Mouse (Mus musculus) MEL (cell line): Measurements from ENCODE around the gene Kcnab1. TPM values are rescaled to one million over a fixed set of nuclear protein-coding genes. Genes with fewer than 3 reads are reported as not detected.

Source experiments
- DNase-seq: peaks from one replicate; pipeline ENCODE4 v3.0.0; 2011; ENCODE audit warnings: low read depth, low spot score
- H3K27ac ChIP-seq: 2 replicates; pipeline ENCODE4 v1.5.1; 2012; ENCODE audit warnings: low read depth, mild to moderate bottlenecking, control low read depth, low read length, moderate library complexity; ENCODE audit not compliant: control insufficient read depth
- H3K27me3 ChIP-seq, 2 experiments: fragments of 150-350 bp in 1 of 2; sonication (generic) in 1 of 2; 2 replicates each; pipeline ENCODE4 v1.6.1; 2012; ENCODE audit warnings: low read length in 2 of 2, mild to moderate bottlenecking in 2 of 2, improper control_type of control experiment in 1 of 2, moderate library complexity in 1 of 2; ENCODE audit not compliant: insufficient read depth in 2 of 2, control insufficient read depth in 1 of 2
- H3K36me3 ChIP-seq, 2 experiments: 2 replicates each; pipeline ENCODE4 v1.6.1; 2012 to 2014; ENCODE audit warnings: low read length in 2 of 2, improper control_type of control experiment in 1 of 2, inconsistent platforms in 1 of 2, mild to moderate bottlenecking in 1 of 2; ENCODE audit not compliant: insufficient read depth in 2 of 2, control insufficient read depth in 1 of 2
- H3K4me1 ChIP-seq, 2 experiments: fragments of 150-350 bp in 1 of 2; sonication (generic) in 1 of 2; 2 replicates each; pipeline ENCODE4 v1.6.1; 2012; ENCODE audit warnings: low read length in 2 of 2, improper control_type of control experiment in 1 of 2, mild to moderate bottlenecking in 1 of 2; ENCODE audit not compliant: insufficient read depth in 2 of 2, control insufficient read depth in 1 of 2
- H3K4me3 ChIP-seq, 2 experiments: fragments of 150-350 bp in 1 of 2; sonication (generic) in 1 of 2; 2 replicates each; pipeline ENCODE4 v1.5.1; 2012; ENCODE audit warnings: low read depth in 2 of 2, low read length in 2 of 2, mild to moderate bottlenecking in 2 of 2, moderate library complexity in 2 of 2, control low read depth in 1 of 2, improper control_type of control experiment in 1 of 2; ENCODE audit not compliant: control insufficient read depth in 1 of 2, insufficient read depth in 1 of 2
- H3K79me2 ChIP-seq: 2 replicates; pipeline ENCODE4 v1.6.1; 2012; ENCODE audit warnings: mild to moderate bottlenecking, low read length, moderate library complexity; ENCODE audit not compliant: control insufficient read depth, poor library complexity, insufficient read depth
- H3K9ac ChIP-seq: 2 replicates; pipeline ENCODE4 v1.6.1; 2012; ENCODE audit warnings: low read depth, mild to moderate bottlenecking, control low read depth, low read length, moderate library complexity; ENCODE audit not compliant: control insufficient read depth, poor library complexity, severe bottlenecking
- H3K9me3 ChIP-seq: fragments of 150-350 bp; sonication (generic); replicated peaks from 2 replicates; pipeline ENCODE4 v1.6.1; 2012; ENCODE audit warnings: mild to moderate bottlenecking, low read length, improper control_type of control experiment, moderate library complexity; ENCODE audit not compliant: insufficient read depth
- BHLHE40 ChIP-seq: IDR thresholded peaks from 2 replicates; pipeline ENCODE4 v1.6.1; 2012; ENCODE audit warnings: low read depth, mild to moderate bottlenecking, inconsistent platforms, low read length, improper control_type of control experiment, borderline replicate concordance
- CTCF ChIP-seq, 3 experiments: IDR thresholded peaks in 2 of 3; conservative IDR thresholded peaks in 1 of 3; 2 replicates each; pipeline ENCODE4 v1.5.1; 2011 to 2012; ENCODE audit warnings: low read length in 3 of 3, low read depth in 2 of 3, mild to moderate bottlenecking in 2 of 3, improper control_type of control experiment in 1 of 3, inconsistent platforms in 1 of 3, mixed read lengths in 1 of 3, moderate library complexity in 1 of 3; ENCODE audit not compliant: control insufficient read depth in 1 of 3, insufficient read depth in 1 of 3, poor library complexity in 1 of 3, severe bottlenecking in 1 of 3
- GATA1 ChIP-seq: IDR thresholded peaks from 2 replicates; pipeline ENCODE4 v1.6.1; 2011; ENCODE audit warnings: low read depth, low read length, improper control_type of control experiment
- HCFC1 ChIP-seq: IDR thresholded peaks from 2 replicates; pipeline ENCODE4 v1.6.1; 2012; ENCODE audit warnings: low read depth, mild to moderate bottlenecking, inconsistent platforms, low read length, improper control_type of control experiment, moderate library complexity
- JUND ChIP-seq: IDR thresholded peaks from 2 replicates; pipeline ENCODE4 v1.6.1; 2011; ENCODE audit warnings: low read depth, mild to moderate bottlenecking, improper control_type of control experiment, low read length
- MAX ChIP-seq: IDR thresholded peaks from 2 replicates; pipeline ENCODE4 v1.6.1; 2011; ENCODE audit warnings: low read length, improper control_type of control experiment
- MEF2A ChIP-seq: IDR thresholded peaks from 2 replicates; pipeline ENCODE4 v1.6.1; 2014; ENCODE audit warnings: low read depth, mild to moderate bottlenecking, inconsistent platforms, low read length, improper control_type of control experiment; ENCODE audit not compliant: poor library complexity, insufficient replicate concordance, severe bottlenecking; ENCODE audit errors: extremely low read depth
- MXI1 ChIP-seq: IDR thresholded peaks from 2 replicates; pipeline ENCODE4 v1.6.1; 2011; ENCODE audit warnings: mild to moderate bottlenecking, low read depth, low read length, improper control_type of control experiment
- NELFE ChIP-seq: IDR thresholded peaks from 2 replicates; pipeline ENCODE4 v1.6.1; 2011; ENCODE audit warnings: low read depth, low read length, improper control_type of control experiment
- NRF1 ChIP-seq: IDR thresholded peaks from 2 replicates; pipeline ENCODE4 v1.6.1; 2014; ENCODE audit warnings: low read depth, mild to moderate bottlenecking, inconsistent platforms, low read length, improper control_type of control experiment, moderate library complexity; ENCODE audit not compliant: poor library complexity, insufficient read depth, severe bottlenecking
- POLR2AphosphoS2 ChIP-seq: IDR thresholded peaks from 2 replicates; pipeline ENCODE4 v1.6.1; 2011; ENCODE audit warnings: low read length, improper control_type of control experiment
- RCOR1 ChIP-seq: IDR thresholded peaks from 2 replicates; pipeline ENCODE4 v1.6.1; 2012; ENCODE audit warnings: low read depth, mild to moderate bottlenecking, inconsistent platforms, low read length, improper control_type of control experiment
- TCF12 ChIP-seq: IDR thresholded peaks from 2 replicates; pipeline ENCODE4 v1.6.1; 2014; ENCODE audit warnings: low read depth, mild to moderate bottlenecking, inconsistent platforms, low read length, improper control_type of control experiment, moderate library complexity
- UBTF ChIP-seq: IDR thresholded peaks from 2 replicates; pipeline ENCODE4 v1.6.1; 2012; ENCODE audit warnings: low read depth, mild to moderate bottlenecking, inconsistent platforms, low read length, improper control_type of control experiment, moderate library complexity, borderline replicate concordance; ENCODE audit not compliant: insufficient read depth
- USF1 ChIP-seq: IDR thresholded peaks from 2 replicates; pipeline ENCODE4 v1.6.1; 2014; ENCODE audit warnings: low read depth, mild to moderate bottlenecking, inconsistent platforms, low read length, improper control_type of control experiment, moderate library complexity
- ZC3H11A ChIP-seq: IDR thresholded peaks from 2 replicates; pipeline ENCODE4 v1.6.1; 2012; ENCODE audit warnings: low read depth, mild to moderate bottlenecking, inconsistent platforms, low read length, improper control_type of control experiment
- ZKSCAN1 ChIP-seq: IDR thresholded peaks from 2 replicates; pipeline ENCODE4 v1.6.1; 2012; ENCODE audit warnings: low read depth, mild to moderate bottlenecking, inconsistent platforms, low read length, improper control_type of control experiment, moderate library complexity
- ZMIZ1 ChIP-seq: IDR thresholded peaks from 2 replicates; pipeline ENCODE4 v1.6.1; 2012; ENCODE audit warnings: low read depth, mild to moderate bottlenecking, inconsistent platforms, low read length, improper control_type of control experiment, moderate library complexity
- ZNF384 ChIP-seq: IDR thresholded peaks from 2 replicates; pipeline ENCODE4 v1.6.1; 2012; ENCODE audit warnings: low read depth, mild to moderate bottlenecking, inconsistent platforms, low read length, improper control_type of control experiment
- polyA plus RNA-seq, 2 experiments: library from polyadenylated mRNA; stranded (reverse) in 1 of 2; unstranded in 1 of 2; fragments of >175 nt in 1 of 2; fragments of >200 nt in 1 of 2; gene quantifications; 2 replicates each; pipeline versions ENCODE4 v1.2.1 to v1.2.4; 2012; ENCODE audit warnings: low replicate concordance in 2 of 2, low read depth in 1 of 2; ENCODE audit not compliant: insufficient read length in 2 of 2, insufficient read depth in 1 of 2, missing spikeins in 1 of 2
- total RNA-seq: library from RNA; depleted of rRNA; stranded (reverse); fragments of 300-350 nt; gene quantifications from 2 replicates; pipeline ENCODE4 v1.2.3, GENCODE M21; 2012

Kcnab1 gene
- total and polyA plus RNA-seq, 3 experiments, result 0.06 to 0.08 TPM; not detected in 1

- DNase-seq, result no peak
- H3K9me3 ChIP-seq, result no peaks in the 10 kb centered on the region
- H3K27me3 ChIP-seq, result no peaks in the 10 kb centered on the region
- no peaks in the 10 kb centered on the region for H3K79me2 ChIP-seq
- no peak overlapping the region for H3K4me3 ChIP-seq
- H3K27ac ChIP-seq, result no peak overlapping the region
- TF ChIP-seq JUND (no peak), ZNF384 (no peak), RCOR1 (no peak), BHLHE40 (no peak), POLR2AphosphoS2 (no peak), ZC3H11A (no peak), MAX (no peak), ZKSCAN1 (no peak), UBTF (no peak), CTCF (IDR thresholded peaks at IDR 0.05 in 2 of 3, conservative IDR thresholded peaks at IDR 0.05 in 1 of 3; ENCODE audit: control insufficient read depth in 1 of 3, insufficient read depth in 1 of 3, low read depth in 2 of 3, low read length in 3 of 3, poor library complexity in 1 of 3, severe bottlenecking in 1 of 3) (no peak), MXI1 (no peak), TCF12 (no peak), NRF1 (no peak), MEF2A (no peak)
- H3K4me1 ChIP-seq, result no peaks in the 10 kb centered on the region
- no peak overlapping the region for H3K9ac ChIP-seq
- H3K36me3 ChIP-seq, result no peaks in the 10 kb centered on the region; a peak in 1 of 4 replicates
These were observed 228.8 kb downstream of the Kcnab1 start for GRCm38 (mm10) chr3:65337835-65338464.

DNA sequence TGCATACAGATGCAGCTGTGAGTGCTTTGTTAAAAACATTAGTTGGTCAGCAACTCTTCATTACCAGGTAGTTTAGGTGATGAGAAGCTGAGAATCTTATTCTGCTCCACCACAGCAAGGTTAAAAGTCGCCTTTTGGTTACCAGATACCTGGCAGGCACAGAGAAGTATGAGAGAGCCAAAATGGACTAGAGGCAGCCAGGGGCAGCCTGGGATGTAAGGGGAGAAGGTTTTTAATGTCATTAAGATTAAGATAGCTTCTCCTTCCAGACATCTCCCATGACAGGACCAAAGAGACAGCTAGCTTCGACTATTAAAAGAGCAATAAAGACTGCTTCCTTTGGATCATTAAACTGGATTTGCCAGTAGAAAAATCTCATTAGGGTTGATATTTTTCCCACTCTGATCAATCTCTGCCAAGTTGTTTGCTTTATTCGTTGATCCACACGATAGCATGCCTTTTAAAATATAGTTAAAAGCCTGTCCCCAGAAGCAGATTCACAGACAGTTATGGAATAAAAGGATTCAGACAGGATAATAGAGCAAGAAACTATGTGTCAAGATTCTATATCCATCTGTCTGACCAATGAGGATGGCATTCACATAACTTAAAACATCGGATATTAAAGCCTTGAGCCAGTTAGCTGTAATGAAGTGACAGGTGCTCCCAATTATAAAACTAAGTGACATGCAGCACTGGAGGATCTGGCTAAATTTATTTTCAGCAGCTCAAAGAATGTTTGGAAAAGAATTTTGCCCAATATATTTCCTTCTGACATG is 231.2 kb downstream of the Kcnab1 start:
- H3K9ac ChIP-seq, result no peak overlapping the region

More for the DNA sequence above, 231.2 kb downstream of the Kcnab1 start:
- DNase-seq, result no peak
- Histone ChIP-seq H3K36me3 (no peaks in the 10 kb centered on the region; a peak in 1 of 4 replicates), H3K4me3 (no peak overlapping the region), H3K9me3 (no peaks in the 10 kb centered on the region), H3K27me3 (no peaks in the 10 kb centered on the region), H3K79me2 (no peaks in the 10 kb centered on the region), H3K27ac (no peak overlapping the region), H3K4me1 (no peaks in the 10 kb centered on the region)
- TF ChIP-seq HCFC1 (no peak), CTCF (IDR thresholded peaks at IDR 0.05 in 2 of 3, conservative IDR thresholded peaks at IDR 0.05 in 1 of 3; ENCODE audit: control insufficient read depth in 1 of 3, insufficient read depth in 1 of 3, low read depth in 2 of 3, low read length in 3 of 3, poor library complexity in 1 of 3, severe bottlenecking in 1 of 3) (no peak), GATA1 (no peak), ZMIZ1 (no peak), UBTF (no peak), NRF1 (no peak), TCF12 (no peak), USF1 (no peak), NELFE (no peak)
